Mouse (Mus musculus) limb, embryonic 12.5 days (tissue): ENCODE data around the gene Msantd2. TPM values are rescaled to one million over a fixed set of nuclear protein-coding genes. Genes with fewer than 3 reads are reported as not detected.

Experiments used
- ATAC-seq: fragments of 200-750 bp; cut with Nextera tagmentation; 2 replicates; pipeline ENCODE4 v1.8.0; 2017; ENCODE audit warnings: low read depth, moderate TSS enrichment; ENCODE audit not compliant: insufficient number of reproducible peaks, insufficient read depth, low FRiP score, low TSS enrichment
- H3K27ac ChIP-seq: fragments of 300-500 bp; sonication (generic); 2 replicates; pipeline ENCODE4 v1.5.1; 2016; ENCODE audit warnings: mild to moderate bottlenecking, moderate library complexity
- H3K27me3 ChIP-seq: fragments of 300-500 bp; sonication (generic); 2 replicates; pipeline ENCODE4 v1.6.1; 2016; ENCODE audit warnings: mild to moderate bottlenecking, moderate library complexity
- H3K36me3 ChIP-seq: fragments of 300-500 bp; sonication (generic); 2 replicates; pipeline ENCODE4 v1.6.1; 2016; ENCODE audit warnings: mild to moderate bottlenecking, moderate library complexity
- H3K4me1 ChIP-seq: fragments of 300-500 bp; sonication (generic); replicated peaks from 2 replicates; pipeline ENCODE4 v1.6.1; 2016
- H3K4me2 ChIP-seq: fragments of 300-500 bp; sonication (generic); 2 replicates; pipeline ENCODE4 v1.6.1; 2016; ENCODE audit warnings: mild to moderate bottlenecking, moderate library complexity
- H3K4me3 ChIP-seq: fragments of 300-500 bp; sonication (generic); replicated peaks from 2 replicates; pipeline ENCODE4 v1.5.1; 2016; ENCODE audit warnings: mild to moderate bottlenecking
- H3K9ac ChIP-seq: fragments of 300-500 bp; sonication (generic); replicated peaks from 2 replicates; pipeline ENCODE4 v1.6.1; 2016; ENCODE audit warnings: mild to moderate bottlenecking, moderate library complexity
- H3K9me3 ChIP-seq: fragments of 300-500 bp; sonication (generic); 2 replicates; pipeline ENCODE4 v1.6.1; 2016; ENCODE audit warnings: mild to moderate bottlenecking, moderate library complexity
- WGBS: fragments of 180-500 bp; shearing (Covaris S2); methylation state at CpG from one replicate; pipeline ENCODE4 v1.1.7; 2016; 5-methylcytosine and 5-hydroxymethylcytosine counted together
- polyA plus RNA-seq: library from polyadenylated mRNA; unstranded; fragments of >200 nt; fragmentation: Nextera tagmentation; extraction: Ambion mirVana; gene quantifications from 2 replicates; pipeline ENCODE4 v1.2.1, GENCODE M21; 2016

Gene Msantd2
- polyA plus RNA-seq, 1 experiment from 2014 or later: 40.4 TPM

DNA sequence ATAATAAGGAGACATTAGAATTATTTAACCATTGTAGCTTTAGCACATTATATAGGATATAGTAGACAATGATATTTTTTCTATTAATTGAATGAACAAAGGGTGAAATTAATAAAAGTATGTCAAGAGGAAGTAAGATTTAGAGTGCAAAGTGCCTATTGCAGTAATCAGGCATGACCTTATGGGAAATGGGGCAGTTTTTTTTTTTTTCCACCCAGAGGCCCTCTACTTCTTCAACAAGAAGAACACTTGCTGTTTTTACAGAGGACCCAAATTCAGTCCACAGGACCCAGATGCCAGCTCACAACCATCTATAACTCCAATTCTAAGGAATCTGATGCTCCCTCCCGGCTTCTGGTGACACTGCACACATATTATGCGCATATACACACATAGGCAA, 71.5 kb downstream of the Msantd2 start:
- no peak overlapping the region for H3K4me2 ChIP-seq
- H3K4me3 ChIP-seq: no peak overlapping the region
- WGBS: 91% methylated on average over 2 of the region's 2 CpGs
- H3K9me3 ChIP-seq: no peaks in the 10 kb centered on the region
- no peak for ATAC-seq
- peaks cover 11% of the 10 kb centered on the region; the same call in 1 of the 2 replicates for H3K27me3 ChIP-seq
- no peaks in the 10 kb centered on the region for H3K36me3 ChIP-seq
- H3K9ac ChIP-seq: no peak overlapping the region
- peaks cover 7% of the 10 kb centered on the region for H3K4me1 ChIP-seq
- no peak overlapping the region for H3K27ac ChIP-seq

DNA sequence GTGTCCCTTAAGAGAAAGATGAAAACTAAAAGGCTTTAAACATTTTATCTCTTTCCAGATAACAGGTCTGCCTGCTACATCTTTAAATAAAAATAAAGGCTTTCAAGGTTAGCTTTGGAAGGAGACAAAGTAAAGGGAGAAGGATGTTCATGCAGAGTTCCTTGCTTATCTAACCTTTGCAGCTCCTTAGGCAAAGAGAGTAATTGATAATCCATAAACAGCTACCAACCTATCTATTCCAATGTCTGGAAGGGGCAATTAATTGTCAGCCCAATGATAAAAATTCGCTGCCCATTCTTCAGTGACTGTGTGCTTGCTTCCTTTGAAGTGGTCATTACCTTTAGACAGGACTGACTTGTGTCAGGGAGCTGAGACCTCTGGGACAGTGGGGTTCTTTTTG, 74.7 kb downstream of the Msantd2 start:
- Histone ChIP-seq H3K9me3 (no peaks in the 10 kb centered on the region), H3K4me2 (no peak overlapping the region), H3K36me3 (no peaks in the 10 kb centered on the region), H3K4me3 (no peak overlapping the region), H3K9ac (no peak overlapping the region), H3K4me1 (peaks cover 20% of the 10 kb centered on the region), H3K27ac (no peak overlapping the region), H3K27me3 (0 out of 2 replicates have a peak, but pooled peaks cover 3% of the 10 kb centered on the region)
- no peak for ATAC-seq
- 46% methylated on average over 1 of the region's 1 CpGs for WGBS

DNA sequence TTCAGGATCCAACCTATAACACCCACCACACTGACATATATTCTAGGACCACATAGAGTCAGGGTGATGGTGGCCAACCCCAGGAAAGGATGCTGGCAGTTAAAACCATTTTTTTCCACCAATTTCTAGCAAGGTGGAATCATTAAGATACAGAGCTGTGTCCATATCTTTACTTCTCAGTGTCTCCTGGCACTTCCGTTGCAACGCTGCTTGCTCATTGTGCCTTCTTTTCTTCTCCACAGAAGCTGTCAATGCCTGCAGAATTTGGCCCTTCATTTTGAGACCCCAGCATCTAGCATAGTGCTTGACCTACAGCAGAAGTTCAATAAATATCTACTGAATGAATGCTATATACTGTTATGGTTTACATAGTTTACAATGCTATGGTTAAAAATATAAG, 77.9 kb downstream of the Msantd2 start:
- 91% methylated on average over 2 of the region's 2 CpGs for WGBS
- Histone ChIP-seq H3K9me3 (no peaks in the 10 kb centered on the region), H3K4me3 (no peak overlapping the region), H3K27ac (no peak overlapping the region), H3K36me3 (no peaks in the 10 kb centered on the region), H3K27me3 (0 out of 2 replicates have a peak, but pooled peaks cover 3% of the 10 kb centered on the region), H3K4me2 (no peak overlapping the region), H3K9ac (no peak overlapping the region), H3K4me1 (peaks cover 20% of the 10 kb centered on the region)
- no peak for ATAC-seq

DNA sequence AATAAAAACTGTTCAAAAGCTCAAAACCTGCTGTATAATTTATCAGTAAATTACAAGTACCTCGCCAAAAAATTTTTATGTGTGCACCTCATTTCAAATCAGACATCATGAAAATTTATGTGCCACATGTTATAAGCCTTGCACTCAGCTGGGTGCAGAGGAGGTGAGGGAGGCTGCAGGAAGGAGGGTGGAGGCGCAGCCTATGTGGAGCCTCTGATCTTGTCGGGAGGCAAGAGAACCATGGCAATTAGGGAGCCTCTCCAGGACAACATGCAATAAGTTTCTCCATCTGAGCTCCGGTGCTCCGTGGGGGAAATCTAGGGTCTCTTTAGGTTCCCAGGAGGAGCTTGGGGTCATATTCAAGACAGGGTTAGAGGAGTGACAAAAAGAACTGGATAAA, 78.3 kb downstream of the Msantd2 start:
- H3K4me2 ChIP-seq: peak overlapping the region; percentile 40
- ATAC-seq: peak; percentile 76; the same call in 1 of the 2 replicates
- H3K9me3 ChIP-seq: no peaks in the 10 kb centered on the region
- 15% methylated on average over 5 of the region's 5 CpGs for WGBS
- no peak overlapping the region for H3K4me3 ChIP-seq
- H3K27ac ChIP-seq: no peak overlapping the region
- H3K36me3 ChIP-seq: no peaks in the 10 kb centered on the region
- H3K9ac ChIP-seq: no peak overlapping the region
- H3K27me3 ChIP-seq: 0 out of 2 replicates have a peak, but pooled peaks cover 3% of the 10 kb centered on the region
- peaks cover 20% of the 10 kb centered on the region for H3K4me1 ChIP-seq

DNA sequence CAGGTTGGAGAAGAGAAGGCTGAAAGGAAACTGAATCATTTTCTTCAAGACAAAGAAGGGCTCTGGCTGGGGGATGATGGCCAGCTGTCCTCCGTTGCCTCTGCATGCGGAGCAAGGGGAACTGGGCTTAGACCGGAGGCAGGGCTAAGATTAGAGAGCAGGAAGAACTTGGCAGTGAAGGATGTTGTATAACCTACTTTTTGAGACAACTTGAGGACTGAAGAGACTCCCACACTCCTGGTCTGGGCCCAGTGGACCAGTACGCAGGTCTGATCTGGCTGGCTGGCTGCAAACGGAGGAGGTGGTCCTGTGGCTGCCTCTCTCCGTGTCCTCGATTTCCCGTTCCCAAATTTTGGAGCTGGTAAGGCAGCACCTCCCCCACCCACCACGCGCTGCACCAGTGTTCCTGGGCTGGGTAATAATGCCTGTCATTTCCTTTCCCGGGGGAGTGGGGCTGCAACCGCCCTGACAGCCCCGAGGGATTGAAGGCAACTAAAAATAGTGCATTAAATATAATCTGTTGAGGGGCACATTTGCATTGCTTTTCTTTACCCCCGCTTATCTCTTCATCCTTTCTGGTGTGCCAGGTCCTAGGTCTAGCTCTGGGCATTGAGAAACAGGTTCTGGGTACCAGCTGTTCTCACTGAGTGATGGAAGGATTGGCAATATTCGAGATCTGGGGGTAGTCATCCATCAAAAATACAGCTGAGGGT, 78.9 kb downstream of the Msantd2 start:
- Histone ChIP-seq H3K4me3 (no peak overlapping the region), H3K27ac (no peak overlapping the region), H3K4me1 (peaks cover 20% of the 10 kb centered on the region), H3K27me3 (0 out of 2 replicates have a peak, but pooled peaks cover 3% of the 10 kb centered on the region), H3K36me3 (no peaks in the 10 kb centered on the region), H3K4me2 (peak overlapping the region; percentile 40), H3K9ac (no peak overlapping the region), H3K9me3 (no peaks in the 10 kb centered on the region)
- WGBS: 21% methylated on average over 15 of the region's 15 CpGs
- peak; percentile 47; the same call in 1 of the 2 replicates for ATAC-seq

DNA sequence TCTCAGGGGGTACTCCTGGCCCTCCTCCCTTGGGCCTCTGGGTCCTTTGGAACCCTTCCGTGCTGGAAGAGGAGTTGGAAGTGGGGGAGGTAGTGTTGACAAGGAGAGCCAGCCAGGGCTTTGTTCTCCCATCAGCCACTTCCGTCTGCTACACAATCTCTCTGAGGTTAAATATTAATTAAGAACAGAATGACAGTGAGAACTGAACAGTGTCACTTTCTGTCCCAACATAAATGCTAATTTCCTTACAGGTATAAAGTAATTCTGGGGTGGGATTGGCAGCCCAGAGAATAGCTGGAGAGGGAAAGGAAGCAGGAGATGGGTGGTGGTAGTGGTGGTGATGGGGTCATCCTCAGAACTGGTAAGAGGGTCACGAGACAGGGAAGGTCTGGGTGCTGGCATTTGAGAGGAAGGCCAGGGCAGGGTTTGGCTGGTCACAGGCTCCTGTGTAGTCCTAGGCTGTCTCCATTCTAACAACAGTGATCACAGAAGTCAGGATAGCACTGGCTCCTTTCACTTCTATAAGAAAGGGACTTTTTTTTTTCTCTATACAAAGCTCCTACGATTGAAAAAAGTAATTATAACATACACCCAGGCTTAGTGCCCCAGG, 79.6 kb downstream of the Msantd2 start:
- no peak overlapping the region for H3K27ac ChIP-seq
- no peak overlapping the region for H3K4me3 ChIP-seq
- 0 out of 2 replicates have a peak, but pooled peaks cover 3% of the 10 kb centered on the region for H3K27me3 ChIP-seq
- peaks cover 20% of the 10 kb centered on the region for H3K4me1 ChIP-seq
- WGBS: 48% methylated on average over 4 of the region's 4 CpGs
- H3K4me2 ChIP-seq: no peak overlapping the region
- no peak for ATAC-seq
- no peaks in the 10 kb centered on the region for H3K36me3 ChIP-seq
- H3K9ac ChIP-seq: no peak overlapping the region
- no peaks in the 10 kb centered on the region for H3K9me3 ChIP-seq

DNA sequence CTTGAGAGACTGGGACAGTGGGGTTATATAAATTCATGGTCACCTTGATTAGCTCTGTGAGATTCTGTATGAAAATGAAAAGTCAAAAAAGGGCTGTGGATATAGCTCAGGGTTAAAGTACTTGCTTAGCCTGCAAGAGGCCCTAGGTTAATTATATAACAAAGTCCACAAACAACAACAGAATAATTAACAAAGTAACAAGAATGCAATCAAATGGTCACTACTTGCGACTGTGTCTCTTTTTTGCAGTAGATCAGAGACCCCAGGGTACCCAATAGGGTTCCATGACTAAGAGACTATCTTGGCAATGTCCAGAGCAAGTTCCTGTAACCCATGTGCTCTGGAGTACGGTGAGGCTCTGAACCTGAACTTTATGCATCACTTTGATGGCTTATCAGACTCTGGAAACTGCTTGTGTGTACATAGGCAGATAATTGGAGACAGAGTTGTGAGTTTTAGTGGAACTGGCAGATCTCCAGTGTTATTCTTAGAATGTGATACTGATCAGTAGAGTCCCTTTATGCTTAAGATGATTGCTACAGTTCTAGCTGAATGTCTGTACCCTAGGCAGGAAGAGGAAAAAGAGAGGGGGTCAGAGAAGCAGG, 80.2 kb downstream of the Msantd2 start:
- Histone ChIP-seq H3K4me2 (no peak overlapping the region), H3K27ac (no peak overlapping the region), H3K36me3 (no peaks in the 10 kb centered on the region), H3K27me3 (0 out of 2 replicates have a peak, but pooled peaks cover 3% of the 10 kb centered on the region), H3K4me1 (peaks cover 20% of the 10 kb centered on the region), H3K4me3 (no peak overlapping the region), H3K9ac (no peak overlapping the region), H3K9me3 (no peaks in the 10 kb centered on the region)
- 82% methylated on average over 2 of the region's 2 CpGs for WGBS
- no peak for ATAC-seq

DNA sequence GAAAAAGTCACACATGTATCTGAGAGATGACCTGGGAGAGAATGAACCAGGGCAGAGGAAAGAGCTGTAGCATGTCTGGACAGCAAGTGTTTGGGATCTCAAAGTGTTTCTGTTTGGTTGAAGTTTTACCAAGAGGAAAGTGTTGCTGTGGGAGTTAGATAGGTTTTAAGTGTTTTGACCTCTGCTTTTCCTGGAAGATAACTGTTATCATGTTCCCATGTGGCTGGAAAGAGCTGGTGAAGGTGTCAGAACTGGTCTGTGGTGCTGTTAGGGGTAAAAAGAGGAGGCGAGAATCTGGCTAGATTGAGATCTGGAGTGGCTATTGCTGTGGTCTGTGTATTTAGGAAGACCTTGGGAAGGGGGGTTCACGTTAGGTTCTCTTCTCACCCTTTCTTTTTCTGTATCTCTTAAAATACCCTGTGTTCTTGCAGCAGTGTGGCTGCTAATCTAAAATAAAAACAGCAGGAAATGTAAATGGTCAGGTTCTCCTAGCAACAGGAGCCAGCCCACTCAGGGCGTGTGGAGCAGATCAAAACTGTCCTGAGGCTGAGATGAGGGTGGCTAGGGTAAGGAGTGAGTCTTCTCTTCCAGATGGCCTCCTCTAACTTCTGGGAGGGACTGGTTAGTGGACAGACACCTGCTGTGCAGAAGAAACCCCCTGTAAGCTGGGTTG, 83.2 kb downstream of the Msantd2 start:
- no peak overlapping the region for H3K4me3 ChIP-seq
- H3K4me2 ChIP-seq: no peak overlapping the region
- no peak for ATAC-seq
- H3K4me1 ChIP-seq: peaks cover 20% of the 10 kb centered on the region
- no peaks in the 10 kb centered on the region for H3K9me3 ChIP-seq
- no peak overlapping the region for H3K27ac ChIP-seq
- H3K36me3 ChIP-seq: no peaks in the 10 kb centered on the region
- H3K9ac ChIP-seq: no peak overlapping the region
- 59% methylated on average over 3 of the region's 3 CpGs for WGBS
- H3K27me3 ChIP-seq: 0 out of 2 replicates have a peak, but pooled peaks cover 3% of the 10 kb centered on the region

Other genes starting within 250 kb of the Msantd2 start
- 1.1 and 2.1 TPM in 2 replicates for gene Slc37a2, start 233.6 kb upstream of the Msantd2 start, polyA plus RNA-seq
- gene Ccdc15, start 140.9 kb upstream of the Msantd2 start, polyA plus RNA-seq: 8.1 and 8.5 TPM in 2 replicates
- 0.06 TPM in 1 of 2 replicates, not detected in the other for gene Hepacam, start 122.0 kb upstream of the Msantd2 start, polyA plus RNA-seq
- gene Robo4, start 87.4 kb upstream of the Msantd2 start, polyA plus RNA-seq: 8.4 and 10.3 TPM in 2 replicates
- gene Robo3, start 56.1 kb upstream of the Msantd2 start, polyA plus RNA-seq: 0.10 TPM in 1 of 2 replicates, not detected in the other
- 26.8 and 29.7 TPM in 2 replicates for gene Esam, start 38.8 kb downstream of the Msantd2 start, polyA plus RNA-seq
- 0.95 and 1.6 TPM in 2 replicates for gene Vsig2, start 49.9 kb downstream of the Msantd2 start, polyA plus RNA-seq
- gene Nrgn, start 63.6 kb downstream of the Msantd2 start, polyA plus RNA-seq: 5.1 and 6.1 TPM in 2 replicates
- 4.5 and 5.0 TPM in 2 replicates for gene Siae, start 66.4 kb downstream of the Msantd2 start, polyA plus RNA-seq
- gene Spa17, start 124.4 kb downstream of the Msantd2 start, polyA plus RNA-seq: 6.0 and 6.1 TPM in 2 replicates
- gene Tbrg1, start 168.0 kb downstream of the Msantd2 start, polyA plus RNA-seq: 138 and 145 TPM in 2 replicates
- 0.61 and 4.9 TPM in 2 replicates for gene Panx3, start 179.9 kb downstream of the Msantd2 start, polyA plus RNA-seq
- gene Olfr160, start 226.9 kb downstream of the Msantd2 start, polyA plus RNA-seq: not detected in 2 replicates